Mouse (Mus musculus): ENCODE data around the gene Cldn1. TPM values are rescaled to one million over a fixed set of nuclear protein-coding genes. Genes with fewer than 3 reads are reported as not detected.
A peak's percentile ranks its signal among the peaks of the same experiment; 100 is the strongest.

The Cldn1 gene
- total RNA-seq (2022): under 1 TPM; 0.19 to 0.56 (median 0.29) TPM

DNA sequence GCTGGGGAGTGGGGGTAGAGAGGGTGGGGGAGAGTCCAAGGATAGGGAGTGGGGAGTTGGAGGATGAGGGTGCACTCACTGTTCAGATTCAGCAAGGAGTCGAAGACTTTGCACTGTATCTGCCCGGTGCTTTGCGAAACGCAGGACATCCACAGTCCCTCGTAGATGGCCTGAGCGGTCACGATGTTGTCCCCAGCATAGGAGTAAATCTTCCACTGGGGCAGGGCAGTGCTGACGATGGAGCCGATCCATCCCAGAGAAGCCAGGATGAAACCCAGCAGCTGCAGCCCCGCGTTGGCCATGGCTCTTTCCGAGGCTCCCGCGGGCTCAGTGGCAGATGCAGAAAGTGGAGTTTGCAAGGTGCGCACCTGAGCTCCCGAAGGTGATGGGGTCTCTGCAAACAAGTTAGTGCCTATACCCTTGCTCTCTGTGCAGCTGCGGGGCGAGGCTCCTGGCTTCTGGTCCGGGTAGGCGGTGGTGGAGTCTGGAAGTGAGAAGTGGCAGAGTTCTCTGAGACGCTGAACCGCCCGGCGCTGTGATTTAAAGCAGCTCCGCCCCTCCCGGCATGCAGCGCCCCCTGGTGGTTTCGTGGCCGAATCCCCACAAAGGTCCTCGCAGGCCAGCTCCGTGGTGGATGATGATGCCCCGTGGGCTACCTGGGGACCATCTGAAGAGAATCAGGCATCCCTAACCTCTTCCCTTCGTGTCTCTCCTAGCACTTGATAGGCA is at the start of gene Cldn1:
Cldn1 (minus strand) TSS at position 517 of the 729 bp plus-strand sequence.
- peak; percentile 39 for DNase-seq (ENCODE audit: low spot score)

DNA sequence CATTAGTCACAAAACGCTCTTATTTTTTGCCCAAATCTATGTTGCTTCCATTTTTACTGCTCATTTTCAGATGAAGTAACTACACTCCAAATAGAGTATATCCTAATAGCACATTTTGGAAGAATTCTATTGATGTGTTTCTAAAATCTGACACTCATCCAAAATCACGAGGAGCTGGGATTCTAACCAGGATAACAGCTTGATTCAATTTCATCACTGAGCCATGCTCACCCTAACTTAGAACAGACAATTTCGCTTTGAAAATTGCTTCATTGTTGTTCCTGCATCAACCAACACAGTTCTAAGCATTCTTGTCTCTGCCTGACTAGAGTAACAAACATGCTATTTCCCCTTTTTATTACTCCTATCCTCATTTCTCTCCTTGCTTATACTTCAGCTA is 47.0 kb upstream of the Cldn1 start:
- DNase-seq (ENCODE audit: low spot score): no peak

DNA sequence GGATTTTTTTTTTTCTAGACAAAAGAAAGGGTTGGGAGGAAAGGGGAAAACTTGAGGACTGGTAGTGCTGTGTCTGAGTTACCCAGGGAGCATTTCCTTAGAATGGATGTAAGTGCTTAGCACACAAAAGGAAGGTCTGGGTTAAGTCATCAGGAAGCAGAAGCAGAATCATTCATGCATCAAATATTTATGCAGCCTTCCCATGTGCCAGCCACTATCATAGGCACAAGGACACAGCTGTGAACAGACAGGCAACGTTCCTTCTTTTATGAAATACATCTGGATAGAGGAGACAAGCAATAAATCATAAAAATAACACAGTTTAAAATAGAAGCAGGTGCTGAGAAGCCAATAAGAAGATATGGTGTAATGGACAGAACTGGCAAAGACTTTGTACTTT is 32.4 kb upstream of the Cldn1 start:
- DNase-seq (ENCODE audit: low spot score): no peak

DNA sequence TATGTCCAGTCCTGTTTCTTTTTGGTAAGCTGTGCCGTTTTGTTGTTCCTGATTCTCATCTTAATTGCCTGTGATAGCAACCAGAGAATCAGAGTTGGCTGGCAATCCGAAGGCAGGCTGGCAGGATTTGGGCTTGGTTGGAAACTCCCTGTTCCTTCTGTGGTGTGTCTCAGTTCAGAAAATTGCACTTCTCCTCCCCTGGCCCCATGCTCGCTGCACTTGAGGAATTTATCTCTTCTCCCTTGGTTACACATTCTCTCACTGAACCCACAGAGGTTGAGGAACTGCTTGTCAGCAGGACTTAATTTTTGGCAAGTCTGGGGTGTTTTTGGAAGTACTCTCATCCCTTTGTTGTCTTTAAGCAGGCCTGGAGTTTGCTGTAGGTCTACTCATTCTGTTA is 29.3 kb upstream of the Cldn1 start:
- DNase-seq (ENCODE audit: low spot score): no peak

DNA sequence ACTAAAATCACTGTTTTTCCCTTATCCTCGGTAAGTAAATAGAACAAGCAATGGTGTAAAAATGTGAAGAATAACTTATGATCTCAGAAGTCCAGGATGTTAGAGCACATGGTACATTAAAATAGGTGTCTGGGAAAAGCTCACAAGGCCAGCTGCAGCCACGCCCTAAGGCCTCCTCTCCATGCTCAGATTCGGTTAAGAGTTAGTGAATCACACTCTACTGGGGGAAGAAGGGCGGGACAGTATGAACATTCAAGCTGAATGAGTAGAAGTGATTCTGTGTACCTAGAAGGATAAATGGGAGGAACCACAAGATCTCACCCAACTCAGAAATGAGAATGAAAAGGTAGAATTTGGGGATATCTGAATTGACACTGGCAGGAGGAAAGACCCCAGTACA is 28.9 kb upstream of the Cldn1 start:
- DNase-seq (ENCODE audit: low spot score): no peak

DNA sequence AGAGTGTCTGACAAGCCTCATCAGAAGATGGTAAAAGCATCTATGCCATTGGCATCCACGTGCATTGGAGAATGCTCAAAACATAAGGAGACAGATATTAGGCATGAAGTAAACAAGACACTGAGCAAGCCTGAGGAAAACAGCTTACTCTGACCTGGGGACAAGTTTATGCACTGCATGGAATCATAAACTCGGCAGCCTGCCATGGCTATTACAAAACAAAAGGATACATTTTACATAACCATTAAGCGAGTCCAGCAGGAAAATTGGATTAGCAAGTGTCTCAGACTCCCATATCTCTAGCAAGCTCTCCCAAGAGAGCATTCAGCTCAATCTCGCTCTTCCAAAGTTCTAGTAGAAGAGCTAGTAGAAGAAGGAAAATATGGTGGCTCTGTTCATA is 19.3 kb upstream of the Cldn1 start:
- no peak for DNase-seq (ENCODE audit: low spot score)

DNA sequence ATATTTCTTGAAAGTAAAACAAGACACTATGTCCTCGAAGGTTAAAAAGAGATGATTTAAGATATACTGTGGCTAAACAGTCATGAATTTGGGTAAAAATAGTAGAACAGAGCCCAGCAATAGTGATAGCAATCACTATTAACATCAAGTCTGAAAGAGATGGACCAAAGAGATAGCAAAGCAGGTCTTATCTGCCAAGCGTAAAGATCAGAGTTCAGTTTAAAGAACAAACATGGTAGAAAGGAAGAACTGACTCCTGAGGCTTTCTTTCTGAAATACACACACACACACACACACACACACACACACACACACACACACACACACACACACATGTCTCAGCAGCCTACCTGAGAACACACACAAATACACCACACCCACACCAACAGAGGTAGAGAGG is 14.5 kb upstream of the Cldn1 start:
- no peak for DNase-seq (ENCODE audit: low spot score)

DNA sequence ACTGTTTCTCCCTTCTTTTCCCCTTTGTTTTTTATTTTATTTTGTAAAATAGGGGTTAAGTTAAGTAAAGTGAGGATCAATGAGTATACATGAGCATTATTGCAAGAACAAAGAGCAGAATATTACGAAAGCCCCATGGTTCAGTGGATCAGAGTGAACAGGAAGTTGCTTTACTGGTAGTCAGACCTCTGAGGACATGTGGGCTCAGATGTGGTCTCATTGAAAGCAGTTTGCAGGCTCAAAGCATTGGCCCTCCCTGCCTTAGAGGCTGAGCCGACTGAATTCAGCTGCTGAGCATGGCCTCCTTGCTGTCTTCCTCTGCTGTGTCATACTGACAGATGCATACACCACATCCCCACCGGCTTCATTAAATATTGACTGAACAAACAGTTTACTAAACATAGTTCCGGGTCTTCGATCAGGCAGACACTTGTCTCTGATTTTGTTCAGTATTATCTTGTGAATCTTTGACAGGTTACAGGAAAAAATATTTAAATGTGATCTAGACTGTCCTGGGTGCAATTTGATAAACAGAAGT is 12.5 kb upstream of the Cldn1 start:
- DNase-seq (ENCODE audit: low spot score): no peak

DNA sequence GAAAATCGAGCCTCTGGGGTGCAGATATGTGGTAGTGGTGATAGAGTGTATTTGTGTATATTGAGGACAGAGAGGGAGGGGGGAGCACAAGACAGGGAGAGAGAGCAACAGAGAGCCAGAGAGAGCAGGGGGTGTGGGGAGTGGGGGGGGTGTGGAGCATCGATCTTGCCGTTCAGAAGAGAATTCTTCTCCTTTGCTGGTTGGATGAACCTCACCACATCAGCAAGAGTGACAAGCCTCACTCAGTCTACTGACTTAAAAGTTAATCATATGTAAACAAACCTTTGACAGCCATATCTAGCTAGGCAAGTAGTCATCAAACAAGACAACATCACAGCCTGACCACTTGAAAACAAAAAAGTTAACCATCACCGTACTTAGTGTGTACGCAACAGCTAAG is 5.5 kb upstream of the Cldn1 start:
- DNase-seq (ENCODE audit: low spot score): no peak

DNA sequence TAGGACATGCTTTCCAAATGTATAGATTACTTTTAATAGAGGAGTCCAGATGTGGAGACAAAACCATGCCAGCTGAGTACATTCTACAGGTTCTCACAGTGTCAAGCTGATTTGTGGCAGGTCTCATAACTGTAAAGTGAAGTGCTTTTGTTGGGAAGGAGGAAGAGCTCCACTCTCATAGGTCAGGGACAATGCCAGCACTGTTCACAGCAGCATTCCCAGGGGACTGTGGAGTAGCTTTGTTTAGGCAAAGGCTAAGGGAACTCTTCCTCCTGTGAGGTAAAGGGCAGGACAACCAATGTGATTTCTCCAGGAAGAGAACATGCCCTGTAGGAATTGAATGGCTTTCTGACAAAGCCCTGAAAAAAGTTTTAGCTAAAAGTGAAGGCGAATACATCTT is 1.5 kb downstream of the Cldn1 start:
- DNase-seq (ENCODE audit: low spot score): no peak

DNA sequence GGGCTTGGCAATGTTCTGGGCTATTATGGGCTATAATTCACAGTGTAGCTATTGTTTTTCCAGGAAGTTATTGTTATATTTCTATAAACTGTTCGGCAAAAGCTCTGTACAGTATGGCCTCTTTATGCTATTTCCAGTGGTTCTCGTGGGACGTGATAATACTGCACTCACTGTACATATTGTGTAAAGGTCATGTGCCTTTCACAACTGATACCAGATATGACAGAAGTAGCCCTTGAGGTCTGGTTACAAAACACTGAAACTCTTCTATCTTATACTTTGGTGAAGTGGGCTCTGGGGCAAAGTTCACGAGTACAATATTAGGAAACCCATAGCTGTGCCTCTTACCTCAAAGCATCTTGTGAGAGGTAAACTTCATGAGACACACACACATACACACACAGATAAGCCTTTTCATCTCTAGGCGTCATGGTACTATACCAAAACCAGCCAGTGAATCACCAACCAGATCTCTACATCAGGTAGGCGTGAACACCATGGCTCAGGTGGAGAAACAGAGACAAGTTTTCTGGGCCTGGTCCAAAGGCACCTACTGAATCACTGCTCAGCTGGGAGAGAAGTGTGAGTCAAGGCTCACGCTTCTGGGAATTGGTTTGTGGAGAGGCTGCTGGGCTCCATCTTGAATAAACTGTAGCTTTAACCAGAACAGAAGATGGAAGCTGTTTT is 2.5 kb downstream of the Cldn1 start:
- no peak for DNase-seq (ENCODE audit: low spot score)

DNA sequence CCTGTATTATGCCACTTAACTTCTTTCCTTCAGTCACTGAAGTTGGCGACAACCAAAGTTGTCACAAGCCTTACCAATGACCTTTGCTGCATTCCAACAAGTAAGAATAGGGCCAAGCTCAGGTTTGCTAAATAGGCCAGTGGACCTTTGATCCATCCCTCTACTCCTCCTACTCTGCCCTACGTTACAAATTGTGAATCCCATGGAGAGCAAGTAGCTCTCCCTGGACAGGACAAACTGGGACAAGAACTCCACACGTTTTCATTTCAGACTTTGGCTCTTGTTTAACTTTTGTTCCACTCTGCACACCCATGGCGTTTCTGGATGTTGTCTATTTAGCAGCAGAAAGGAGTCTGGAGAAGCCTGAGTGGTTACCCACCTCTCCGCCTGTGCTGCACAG is 3.5 kb downstream of the Cldn1 start:
- DNase-seq (ENCODE audit: low spot score): no peak

DNA sequence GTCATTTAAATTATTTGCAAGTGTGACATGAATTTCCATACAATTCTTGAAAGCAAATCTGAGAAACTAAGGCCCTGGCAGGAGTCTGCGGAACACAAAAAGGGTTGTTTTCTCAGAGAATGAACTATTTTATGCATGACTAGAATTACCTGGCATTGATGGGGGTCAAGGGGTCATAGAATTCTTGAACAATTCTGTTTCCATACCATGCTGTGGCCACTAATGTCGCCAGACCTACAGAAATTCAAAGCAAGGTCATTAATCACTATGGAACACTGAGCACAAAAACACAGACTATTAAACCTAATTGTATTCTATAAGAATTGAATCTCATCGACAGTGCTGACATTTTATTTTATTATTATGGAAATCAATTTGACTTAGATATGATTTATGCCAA is 10.9 kb downstream of the Cldn1 start:
- no peak for DNase-seq (ENCODE audit: low spot score)

DNA sequence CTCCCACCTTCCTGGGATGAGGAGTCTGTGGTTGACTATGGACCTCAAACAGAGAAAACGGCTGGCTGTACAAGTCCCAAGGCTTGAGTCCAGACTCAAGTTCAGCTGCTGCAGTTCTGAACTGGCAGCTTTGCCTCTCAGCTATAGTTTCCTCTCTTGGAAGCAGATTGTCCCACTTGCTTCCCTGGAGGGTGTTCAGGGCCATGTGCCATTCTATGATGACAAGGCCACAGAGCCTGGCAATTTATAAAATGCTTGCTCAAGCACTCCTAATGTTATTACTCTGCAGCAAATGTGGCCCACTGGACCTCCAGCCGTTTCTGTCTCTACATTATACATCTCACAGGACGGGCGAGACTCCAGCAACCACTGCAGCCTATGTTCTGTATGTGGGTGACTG is 12.0 kb downstream of the Cldn1 start:
- no peak for DNase-seq (ENCODE audit: low spot score)

DNA sequence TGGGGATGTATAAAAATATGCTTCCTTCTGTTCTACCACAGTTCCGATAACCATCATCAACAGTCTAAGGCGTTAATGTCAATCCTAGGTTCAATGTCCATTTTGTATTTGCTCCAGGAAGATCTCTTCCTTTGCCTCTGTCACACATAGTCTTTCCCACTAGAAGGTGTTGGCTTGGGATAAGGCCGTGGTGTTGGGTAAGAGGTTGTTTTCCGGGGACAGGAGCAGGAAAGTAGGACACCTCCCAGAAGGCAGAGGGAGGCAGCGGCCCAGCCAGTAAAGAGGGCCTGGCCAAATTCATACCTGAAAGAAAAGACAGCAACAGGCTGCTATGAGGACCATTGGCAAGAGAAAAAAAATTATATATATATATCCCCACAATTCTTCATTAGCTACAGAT is 12.7 kb downstream of the Cldn1 start:
- no peak for DNase-seq (ENCODE audit: low spot score)

DNA sequence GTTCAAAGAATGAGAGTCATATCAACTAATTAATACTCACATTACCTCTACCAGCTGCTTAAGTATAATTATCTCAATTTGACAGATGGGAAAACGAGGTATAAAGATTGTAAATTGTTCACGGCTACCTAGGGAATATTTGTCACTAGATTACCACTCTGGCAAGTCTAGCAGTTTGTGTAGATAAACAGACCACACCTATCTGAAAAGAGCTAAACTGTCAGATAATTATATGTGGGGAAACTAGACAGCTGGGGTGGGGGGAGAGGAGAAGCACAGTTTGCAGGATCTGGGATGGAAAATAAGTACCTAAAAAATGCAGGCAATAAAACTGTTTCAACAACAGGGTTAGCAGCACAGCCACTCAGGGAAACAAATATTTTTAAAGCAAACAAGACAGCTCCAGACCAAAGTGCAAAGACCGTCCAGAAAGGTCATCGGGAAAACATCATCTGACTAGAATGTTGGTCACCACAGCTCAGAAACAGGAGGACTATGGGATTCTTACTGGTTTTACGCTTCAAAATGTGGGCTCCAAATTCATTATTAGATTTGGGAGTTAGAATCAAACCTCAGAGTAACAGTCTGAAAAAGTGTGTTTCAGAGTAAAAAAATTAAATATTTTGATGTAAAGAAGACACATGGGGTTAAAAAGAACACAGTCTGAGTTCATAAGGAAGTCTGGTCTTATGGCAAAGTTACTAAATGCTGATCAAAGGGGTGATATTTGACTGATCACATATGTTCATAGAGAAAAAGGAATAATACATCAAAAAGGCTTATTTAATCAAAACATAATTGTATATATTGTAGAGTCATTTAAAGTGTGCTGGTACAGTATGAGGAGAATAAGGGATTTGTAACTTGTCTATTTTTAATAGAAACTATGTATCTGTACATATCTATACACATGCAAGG is 13.5 kb downstream of the Cldn1 start:
- no peak for DNase-seq (ENCODE audit: low spot score)

DNA sequence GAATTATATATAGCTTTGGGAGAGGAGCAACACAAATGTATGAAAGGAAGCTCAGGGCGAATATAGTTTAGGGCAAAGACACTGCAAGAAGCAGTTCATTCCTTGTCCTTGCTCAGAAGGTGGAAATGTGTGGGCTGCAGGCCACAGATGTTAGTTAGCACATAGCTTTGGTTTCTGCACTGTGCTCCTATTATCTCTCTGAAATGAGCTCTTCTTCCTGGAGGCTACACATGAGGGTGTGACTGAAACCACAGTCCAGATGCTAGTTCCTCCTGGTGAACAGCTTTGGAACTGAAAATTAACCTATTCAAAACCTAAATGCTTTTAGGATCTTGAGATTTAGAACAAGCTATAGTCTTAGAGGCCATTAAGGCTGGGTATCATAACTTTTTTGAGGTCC is 16.1 kb downstream of the Cldn1 start:
- no peak for DNase-seq (ENCODE audit: low spot score)

DNA sequence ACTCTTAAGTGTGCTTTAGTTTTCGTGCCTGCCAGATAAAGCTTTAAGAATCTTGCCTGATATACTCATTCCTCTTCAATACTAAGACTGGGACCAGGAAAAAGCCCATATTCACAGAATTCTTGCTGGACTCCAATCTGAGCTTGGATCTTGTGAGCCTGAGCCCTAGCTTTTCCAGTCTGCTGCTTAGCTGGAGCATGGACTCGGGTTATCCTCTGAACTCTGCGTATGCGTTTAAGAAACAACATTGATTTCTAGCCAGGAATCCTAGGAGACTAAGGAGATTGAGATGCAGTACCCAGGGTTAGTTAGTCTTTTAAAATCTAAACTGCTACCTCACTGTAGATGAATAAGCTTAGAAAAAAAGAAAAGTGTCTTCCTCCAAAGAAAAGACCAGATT is 20.9 kb downstream of the Cldn1 start:
- DNase-seq (ENCODE audit: low spot score): no peak

DNA sequence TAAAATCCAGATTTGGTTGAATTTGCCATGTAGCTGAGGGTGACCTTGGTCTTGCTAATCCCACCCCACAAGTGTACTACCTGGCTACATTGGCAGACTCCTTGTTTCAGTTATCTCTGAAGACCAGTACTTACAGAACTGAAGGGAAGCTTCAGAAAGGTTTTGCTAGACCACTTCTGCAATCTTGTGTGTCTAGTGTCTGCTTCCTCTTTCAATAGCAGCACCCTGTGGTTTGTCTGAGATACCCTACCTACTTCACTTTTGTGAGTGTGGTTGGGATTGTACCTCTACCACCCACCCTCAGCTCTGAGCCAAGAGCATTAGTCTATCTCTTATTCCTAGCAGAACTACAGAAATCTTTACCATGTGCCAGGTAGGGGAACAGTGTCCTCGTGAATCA is 22.8 kb downstream of the Cldn1 start:
- no peak for DNase-seq (ENCODE audit: low spot score)

DNA sequence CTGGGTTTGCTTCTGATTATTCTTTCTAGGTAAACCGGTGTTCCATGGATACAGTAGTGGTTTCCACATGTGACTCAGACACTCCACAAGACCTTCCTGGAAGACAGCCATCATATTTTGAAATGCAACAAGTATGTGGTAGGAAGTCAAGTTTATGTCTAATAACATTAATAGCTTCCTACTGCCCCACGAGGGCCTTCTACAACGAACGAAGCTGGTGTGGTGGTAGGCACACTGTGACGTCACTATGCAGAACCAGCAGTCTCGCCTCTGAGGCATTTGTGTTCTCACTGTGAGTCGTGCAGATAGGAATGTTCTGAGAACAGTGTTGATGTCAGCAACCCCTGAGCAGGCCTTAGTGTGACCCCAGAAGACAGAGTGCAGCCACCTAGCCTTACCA is 55.4 kb downstream of the Cldn1 start:
- no peak for DNase-seq (ENCODE audit: low spot score)

DNA sequence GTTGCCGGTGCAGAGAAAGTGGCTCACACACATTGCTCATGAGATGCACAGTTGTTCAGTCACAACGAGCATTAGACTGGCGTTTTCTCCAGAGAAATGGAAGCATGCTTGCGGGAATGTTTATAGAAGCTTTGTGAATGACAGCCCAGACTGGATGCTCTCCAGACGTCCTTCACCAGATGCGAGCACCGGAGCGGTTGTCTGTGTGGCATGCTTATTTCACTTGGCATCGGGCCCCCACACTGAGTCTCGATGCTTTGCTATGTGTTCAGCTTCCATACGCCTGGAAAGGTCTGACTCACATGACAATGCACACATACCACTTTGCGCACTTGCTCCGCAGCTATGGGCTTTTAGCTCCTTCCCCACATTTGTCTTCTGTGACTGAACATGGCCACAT is 56.8 kb downstream of the Cldn1 start:
- DNase-seq (ENCODE audit: low spot score): no peak

DNA sequence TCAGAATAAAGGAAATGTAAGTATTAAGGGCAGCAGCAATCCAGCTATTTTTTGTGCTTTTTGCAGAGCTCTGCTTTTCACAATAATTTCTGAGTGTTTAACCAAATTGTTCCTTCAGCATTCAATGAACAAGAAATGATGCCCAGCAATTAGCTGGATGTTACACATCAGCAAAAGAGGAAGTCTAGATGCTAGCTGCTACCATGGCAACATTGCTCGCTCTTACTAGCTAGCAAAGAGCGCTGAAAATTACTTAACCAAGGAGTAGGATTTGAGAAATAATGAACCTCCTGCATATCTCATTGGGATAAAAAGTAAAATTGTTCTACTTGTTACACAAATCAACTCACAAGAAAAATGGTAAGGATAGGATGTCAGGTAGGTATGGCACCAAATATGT is 62.2 kb downstream of the Cldn1 start:
- no peak for DNase-seq (ENCODE audit: low spot score)
